Mouse (Mus musculus) gastrocnemius, adult 8-10 months (tissue): ENCODE results near the gene Pemt. TPM values are rescaled to one million over a fixed set of nuclear protein-coding genes. Genes with fewer than 3 reads are reported as not detected.

Source experiments
- DNase-seq, 2 experiments: peaks; one replicate each; pipeline ENCODE4 v3.0.0; 2022; ENCODE audit warnings: low spot score in 2 of 2
- total RNA-seq, 4 experiments: library from RNA; stranded (reverse); gene quantifications; 2 replicates each; pipeline ENCODE4 v1.2.4; 2022

Gene Pemt
- total RNA-seq, 4 experiments from 2014 or later: 2.0 to 4.5 (median 3.7) TPM

DNA sequence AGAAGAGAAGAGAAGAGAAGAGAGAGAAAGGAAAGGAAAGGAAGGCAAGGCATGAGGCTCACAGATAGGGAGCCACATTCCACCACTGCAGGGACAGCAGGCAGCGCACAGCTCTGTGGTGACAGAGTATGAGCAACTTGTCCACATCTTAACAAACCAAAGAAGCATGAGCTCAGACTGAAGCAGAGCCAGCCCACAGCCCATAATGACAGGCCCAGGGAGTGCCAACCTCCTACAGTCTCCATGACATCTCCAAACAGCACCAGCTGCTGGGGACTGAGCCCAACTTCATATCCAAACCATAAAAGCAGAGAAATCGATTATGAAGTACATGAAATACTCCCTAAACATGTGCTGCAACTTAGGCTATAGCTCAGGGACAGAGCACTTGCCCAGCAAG, 11.7 kb upstream of the Pemt start:
- no peak for DNase-seq

DNA sequence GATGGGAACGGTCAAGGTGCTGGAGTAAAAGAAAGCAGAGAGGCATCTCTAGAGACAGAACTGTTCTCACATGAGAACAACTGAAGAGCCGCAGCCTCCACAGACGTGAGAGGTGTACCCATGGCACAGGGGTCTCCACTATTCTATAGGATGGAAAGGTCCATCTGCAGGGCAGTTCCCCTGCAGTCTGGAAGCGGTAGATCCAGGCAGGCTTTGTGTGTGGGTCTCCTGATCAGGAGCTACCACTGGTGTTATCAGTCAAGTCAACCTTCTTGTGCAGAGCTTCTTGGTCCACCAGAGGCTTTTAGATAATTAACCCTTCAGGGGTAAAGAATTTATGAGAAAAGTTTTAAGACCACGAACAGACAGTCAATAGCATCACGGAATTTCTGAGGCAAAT, 10.2 kb upstream of the Pemt start:
- no peak for DNase-seq

DNA sequence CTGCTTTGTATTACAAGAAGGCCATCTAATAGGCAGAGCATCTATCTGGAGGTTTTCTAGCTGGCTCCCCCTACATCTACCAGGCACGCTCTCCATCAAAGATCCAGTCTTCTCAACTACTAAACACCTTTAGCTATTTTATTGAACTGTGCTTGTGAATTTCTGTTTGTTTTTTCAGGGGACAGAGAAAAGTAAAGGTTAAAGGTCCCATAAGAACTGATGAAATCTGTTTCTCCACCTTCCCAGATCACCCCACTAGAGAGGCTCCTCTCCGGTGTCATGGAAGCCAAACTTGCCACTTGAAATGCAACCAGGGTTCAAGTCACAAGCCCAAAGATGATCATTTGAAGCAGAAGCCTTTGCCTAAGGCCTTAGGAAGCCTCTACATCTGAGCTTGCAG, 2.6 kb upstream of the Pemt start:
- DNase-seq: no peak

DNA sequence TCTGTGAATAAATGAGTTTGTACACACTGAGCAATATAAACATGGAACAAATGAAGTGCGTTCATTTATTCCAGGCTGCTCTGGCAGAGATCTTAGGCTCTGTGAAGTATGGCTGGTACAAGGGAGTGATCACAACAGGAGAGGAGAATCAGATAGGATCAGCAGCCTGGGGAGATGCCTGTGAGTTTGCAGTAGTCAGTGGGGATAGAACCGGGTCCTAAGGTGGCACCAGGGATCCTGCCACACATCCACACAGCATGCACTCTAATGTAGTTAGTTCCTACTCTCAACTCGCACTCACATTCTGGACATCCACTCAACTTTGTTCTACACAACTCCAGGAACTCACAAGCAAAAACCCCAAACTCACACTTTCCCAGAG, 622 bp downstream of the Pemt start:
- no peak for DNase-seq

DNA sequence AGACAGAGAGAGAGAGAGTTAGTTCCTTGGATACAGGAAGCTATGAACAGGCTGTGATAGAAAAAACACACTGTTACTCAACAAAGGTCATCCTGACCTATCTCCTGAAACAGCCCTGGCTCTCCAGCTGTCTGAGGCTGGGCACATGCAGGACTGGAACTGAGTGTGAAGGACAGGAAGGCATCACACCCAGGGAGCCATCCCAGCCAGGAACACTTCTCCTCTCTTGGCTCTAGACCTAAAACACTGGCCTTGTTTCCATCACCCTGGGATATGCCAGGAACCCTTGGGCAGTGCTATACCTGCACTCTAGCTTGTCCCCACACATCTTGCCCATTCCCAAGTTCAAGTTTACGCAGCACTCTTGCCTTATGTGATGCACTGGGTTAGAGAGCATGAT, 1.5 kb downstream of the Pemt start:
- no peak for DNase-seq

DNA sequence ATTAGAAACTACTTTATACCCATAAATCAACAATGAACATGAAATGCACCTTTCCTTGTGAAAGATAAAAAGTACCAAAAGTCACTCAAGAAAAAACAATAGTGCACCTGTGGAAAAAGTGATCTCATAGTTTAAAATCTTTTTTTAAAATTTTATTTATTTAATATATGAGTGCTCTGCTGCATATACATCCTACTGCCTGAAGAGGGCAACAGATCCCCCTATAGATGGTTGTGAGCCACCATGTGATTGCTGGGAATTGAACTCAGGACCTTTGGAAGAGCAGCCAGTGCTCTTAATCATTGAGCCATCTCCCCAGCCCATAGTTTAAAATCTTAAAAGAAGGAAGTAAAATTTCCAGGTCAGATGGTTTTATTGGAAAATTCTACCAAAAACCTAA, 4.0 kb downstream of the Pemt start:
- no peak for DNase-seq

DNA sequence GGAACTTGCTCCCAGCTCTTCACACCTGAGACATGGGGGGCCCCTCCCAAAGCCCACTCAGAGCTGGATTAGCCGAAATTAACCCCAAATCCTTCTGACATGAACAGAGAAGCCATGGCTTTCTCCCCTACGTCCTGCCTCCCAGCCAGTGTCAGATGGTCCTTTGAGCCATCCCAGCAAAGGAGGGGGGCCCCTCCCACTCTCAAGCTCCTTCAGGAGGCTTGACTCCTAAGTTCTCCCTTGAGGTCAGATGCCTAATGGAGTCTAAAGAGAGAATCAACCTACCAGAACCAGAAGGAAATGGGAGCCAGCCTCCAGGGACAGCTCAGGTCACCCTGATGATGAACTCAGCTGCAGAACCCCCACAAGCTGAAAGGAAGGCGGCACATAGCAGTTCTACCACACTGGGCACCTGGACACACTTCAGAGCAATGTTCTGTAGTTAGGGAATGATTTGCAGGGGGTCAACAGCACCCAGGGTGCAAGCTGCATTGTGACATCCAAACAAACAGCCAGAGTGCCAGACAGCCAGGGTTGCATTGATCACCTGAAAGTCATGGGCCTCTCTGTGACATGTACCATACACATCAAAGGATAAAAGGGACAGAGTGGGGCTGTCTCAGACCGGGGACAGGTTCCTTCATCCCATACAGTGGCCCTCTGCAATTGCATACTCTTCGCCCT, 9.6 kb downstream of the Pemt start:
- DNase-seq: no peak

DNA sequence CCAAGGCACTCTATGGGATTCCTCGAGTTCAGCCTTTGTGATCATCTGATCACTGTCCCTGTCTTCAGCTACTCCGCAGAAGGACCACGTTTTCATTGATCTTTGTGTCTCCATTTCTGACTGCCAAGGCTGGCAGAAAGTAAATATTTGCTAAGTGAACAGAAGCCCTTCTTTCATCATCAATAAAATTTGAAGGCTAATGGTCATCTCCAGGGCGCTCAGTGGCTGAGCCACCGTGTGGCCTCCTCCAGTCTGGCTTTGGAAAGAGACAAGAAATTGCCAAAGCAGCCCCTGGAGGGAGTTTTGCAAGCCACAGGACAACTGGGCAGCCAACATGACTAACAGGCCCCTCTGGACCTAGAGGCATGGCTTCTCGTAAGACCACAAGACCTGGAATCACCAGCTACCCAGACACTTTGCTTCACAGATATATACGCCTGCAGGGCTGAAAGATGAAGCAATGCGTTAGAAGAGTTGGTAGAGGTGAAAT, 11.3 kb downstream of the Pemt start:
- no peak for DNase-seq

DNA sequence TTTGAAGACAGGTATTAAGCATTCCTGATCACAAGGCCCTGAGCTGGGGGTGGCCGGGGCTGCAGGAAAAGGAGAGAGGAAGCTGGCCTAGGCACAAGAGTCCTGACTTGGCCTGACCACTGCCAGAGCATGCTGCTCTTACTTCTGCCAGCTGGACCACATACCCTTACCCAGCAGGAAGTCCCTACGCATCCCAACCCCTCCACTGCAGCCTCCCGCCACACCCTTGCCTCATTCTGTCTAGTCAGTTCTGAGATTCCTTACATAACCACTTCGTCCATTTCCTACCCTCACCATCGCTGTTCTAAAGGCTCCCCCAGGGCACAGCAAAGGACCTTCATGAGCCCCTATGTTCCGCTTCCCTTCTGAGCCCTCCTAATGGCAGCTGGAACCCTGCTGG, 12.0 kb downstream of the Pemt start:
- no peak for DNase-seq

DNA sequence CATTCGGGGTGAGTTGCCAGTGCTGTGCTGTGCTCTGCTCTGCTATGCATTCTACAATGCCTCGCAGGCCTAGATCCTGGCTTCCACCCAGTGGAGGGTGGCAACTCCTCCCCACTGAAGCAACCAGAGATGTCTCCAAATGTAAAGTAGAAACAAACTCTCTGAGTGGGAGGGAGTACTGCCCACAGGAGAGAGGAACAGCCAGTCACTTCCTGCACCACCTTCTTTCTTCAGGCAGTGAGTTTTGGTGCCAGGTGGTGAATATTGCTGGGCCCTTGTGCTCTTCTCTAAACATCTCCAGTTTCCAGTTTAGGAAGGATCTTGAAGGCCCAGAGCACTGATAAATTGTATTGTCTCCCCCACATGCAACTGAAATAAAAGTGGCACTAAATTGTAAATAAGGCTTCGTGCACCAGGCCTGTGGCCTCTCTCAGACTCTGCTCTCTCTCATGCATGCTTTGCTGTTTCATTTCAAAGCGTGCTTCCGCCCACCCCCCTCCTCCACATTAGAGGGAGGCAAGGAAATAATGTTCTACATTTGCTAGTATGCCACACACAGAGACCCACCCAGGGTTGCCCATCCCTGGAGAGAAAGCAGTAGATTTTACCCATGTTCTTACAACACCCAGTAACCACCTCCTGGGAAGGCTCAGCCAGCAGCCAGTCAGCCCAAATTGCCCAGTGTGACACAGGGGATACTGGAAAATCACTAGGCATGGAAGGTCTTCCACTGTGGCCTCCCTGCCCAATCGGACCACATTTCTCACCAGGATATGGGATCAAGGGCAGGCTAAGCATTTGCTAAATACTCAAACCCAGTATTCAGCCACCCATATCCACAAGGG, 13.5 kb downstream of the Pemt start:
- DNase-seq: no peak

DNA sequence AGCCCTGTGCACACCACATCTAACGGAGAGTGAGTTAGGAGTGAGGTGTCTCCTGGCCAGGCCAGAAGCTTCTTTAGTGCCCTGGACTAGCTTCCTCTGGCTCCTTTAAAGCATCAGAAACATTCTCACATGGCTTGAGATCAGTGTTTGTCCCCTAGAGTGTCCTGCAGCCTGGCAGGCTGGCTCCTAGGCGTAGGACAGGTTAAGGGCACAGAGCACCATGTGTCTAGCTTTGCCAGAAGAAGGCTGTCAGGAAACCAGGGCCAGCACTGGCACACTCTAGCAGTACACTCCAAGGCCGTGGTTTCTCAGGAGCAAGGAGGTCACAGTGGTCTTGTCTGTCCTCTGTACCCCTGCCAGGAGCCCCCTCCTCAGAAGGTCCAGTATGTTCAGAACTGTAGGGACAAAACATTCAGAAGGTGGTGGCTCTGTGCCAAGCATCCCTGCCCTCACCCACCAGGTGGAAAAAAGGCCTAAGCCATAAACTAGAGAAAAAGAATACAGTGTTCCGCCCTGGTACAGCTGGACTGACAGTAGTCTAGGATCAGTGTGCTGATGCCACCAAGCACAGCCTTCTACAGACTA, 15.4 kb downstream of the Pemt start:
- DNase-seq: no peak

DNA sequence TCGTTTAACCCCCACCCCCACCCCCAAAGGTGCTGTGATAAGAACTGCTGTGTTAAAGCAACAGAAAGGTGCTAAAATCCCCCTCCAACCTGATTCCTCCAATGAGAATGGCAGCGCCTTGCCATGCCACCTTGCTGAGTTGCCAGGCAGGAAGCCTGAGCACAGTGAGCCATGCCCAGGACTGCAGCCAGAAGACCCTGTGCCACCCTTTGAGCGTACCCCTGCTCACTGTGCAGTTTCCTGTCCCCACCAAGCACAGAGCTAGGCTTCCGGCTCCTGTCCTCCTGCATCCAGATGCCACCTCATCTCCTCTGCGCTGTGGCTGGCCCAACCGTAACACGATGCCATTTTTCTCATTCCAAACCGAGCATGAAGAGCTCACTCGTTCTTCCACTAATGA, 16.3 kb downstream of the Pemt start:
- DNase-seq: no peak

DNA sequence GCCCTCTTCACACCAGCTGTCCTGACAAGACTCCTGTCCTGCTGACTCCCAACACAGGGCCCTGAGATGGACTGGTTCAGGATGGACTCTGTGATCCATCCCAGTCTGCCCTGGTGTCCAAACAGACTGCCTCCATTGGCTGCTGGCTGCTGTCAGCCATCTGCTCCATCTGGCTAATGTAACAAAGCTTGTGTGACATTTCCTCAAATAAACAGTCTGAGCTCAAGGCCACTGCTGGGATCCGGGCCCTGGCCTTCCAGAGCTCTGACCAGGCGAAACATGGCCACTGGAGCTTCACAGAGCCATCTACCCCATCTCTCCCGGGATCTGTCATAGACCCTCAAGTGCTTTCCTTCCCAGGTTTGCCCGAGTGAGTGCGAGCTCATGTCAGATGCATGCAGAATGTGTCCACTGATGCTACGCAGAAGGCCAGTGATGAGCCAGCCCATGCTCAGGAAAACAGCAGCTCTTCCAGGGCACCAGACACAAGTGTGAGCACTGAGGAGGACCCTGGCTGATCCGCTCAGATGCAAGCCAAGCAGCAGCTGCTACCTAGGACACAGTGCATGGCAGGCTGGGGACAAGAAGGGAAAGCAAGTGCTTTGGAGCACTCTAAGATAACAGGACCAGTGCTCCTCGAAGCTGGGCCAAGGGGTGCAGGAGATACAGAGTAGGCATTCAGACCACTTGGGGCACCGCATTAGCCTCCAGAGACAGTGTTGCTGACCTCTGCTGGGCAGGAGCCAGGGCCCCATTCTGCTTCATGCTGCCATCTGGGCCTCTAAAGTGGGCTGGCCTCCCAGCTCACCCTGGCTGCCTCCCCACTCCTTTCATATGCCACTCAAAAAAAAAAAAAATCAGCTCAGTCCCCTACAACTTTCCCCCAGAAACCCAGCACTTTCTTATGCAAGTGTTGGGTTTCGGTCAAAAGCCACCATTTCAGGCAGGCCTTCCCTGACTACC, 18.1 kb downstream of the Pemt start:
- no peak for DNase-seq

DNA sequence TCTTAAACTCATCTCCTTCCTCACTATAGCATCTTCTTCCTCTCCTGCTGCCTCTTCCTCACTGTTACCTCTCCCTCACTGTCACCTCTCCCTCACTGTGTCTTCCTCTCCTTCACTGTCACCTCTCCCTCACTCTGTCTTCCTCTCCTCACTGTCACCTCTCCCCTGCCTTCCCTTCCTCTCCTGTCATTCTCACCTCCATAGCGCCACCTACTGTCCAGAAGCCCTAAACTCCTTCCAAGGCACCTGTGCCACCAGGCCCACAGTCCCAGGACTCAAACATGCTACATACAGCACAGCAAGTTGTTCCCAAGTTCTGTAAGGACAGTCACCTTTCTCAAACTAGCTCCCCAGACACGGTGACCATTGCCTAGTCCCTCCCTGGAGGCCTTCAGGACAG, 19.0 kb downstream of the Pemt start:
- DNase-seq: peak; percentile 47 to 64

DNA sequence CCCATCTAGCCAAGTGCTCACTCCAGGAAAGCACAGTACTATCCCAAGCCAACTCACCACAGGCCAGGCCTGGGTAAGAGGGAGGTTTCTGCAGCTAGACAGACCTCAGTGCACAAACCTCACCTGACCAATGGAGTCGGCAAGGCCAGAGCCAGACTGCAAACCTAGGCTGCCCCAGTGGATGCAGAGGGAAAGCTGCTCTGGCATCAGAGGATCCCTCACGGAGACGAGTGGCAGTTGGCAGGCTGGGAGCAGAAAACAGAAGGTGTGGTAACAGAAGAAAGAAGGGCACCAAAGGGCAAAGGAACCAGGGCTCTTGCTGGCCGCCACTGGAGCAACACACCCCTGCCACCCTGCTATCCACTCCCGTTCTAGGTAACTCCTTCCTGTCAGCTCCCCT, 20.1 kb downstream of the Pemt start:
- DNase-seq: no peak

DNA sequence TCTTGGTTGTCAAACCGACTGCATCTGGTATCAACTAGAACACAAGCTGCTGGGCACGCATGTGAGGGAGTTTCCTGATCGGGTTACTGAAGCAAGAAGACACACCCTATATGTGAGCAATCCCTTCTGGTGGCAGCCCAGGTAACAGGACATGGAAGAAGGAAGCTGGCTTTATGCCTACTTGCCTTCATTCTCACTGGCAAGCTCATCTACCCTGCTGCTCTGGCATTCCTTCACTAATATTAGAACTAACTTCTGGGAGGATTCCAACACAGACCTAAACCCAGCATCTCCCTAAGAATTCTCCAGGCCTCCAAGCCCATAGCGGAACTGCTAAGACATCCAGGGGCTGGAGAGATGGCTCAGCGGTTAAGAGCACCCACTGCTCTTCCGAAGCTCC, 25.1 kb downstream of the Pemt start:
- DNase-seq: no peak

DNA sequence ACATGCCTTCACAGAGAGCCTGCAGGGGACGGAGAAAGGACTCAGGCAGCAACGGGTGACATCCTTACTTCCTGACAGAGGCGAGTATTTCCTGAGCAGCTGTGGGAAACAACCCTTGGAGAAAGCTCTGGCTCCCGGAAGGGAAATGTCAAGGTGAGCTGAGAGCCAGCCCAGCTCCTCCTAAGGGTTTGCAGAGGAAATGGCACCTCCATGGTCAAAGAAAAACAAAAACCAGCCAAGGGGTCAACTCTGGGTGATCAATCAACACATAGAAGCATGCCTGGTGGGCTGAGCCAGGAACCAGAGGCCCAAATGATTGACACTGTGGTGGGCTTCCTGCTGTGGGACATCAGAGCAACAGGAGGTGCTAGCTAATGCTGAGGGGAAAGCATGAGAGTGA, 29.6 kb downstream of the Pemt start:
- DNase-seq: no peak

DNA sequence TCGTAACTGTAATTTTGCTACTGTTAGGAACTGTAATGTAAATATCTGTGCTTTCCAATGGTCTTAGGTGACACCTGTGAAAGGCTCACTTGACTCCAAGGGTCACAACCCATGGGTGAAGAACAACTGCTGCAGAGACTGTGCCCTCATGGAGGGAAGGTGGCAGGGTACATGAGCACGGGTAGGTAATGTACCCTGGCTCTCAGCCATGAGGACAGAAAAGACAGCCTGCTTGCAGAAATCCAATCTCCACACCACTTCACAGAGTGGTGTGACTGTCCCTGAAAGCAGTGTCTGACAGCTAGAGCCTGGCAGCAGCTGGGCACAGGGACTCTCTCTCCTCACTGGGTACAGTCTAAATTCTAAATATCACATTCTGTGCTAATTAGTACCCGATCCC, 34.8 kb downstream of the Pemt start:
- no peak for DNase-seq

DNA sequence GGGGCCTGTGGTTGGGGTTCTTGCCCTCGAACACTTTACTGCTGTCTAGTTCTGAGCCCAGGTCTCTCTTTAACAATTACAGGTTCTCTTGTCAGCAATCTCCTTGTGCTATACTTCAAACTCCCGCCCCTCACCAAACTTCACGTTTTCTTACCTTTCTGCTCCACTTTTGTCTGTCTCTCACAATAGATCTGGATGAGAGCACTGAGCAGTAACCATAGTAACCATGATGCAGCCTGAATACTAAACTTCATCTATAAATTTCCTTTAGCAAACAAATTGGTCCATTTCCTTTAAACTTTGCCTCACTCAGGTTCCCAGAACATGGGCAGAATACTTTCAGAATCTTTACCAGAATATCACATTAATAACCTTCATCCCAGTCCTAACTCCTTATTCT, 36.8 kb downstream of the Pemt start:
- no peak for DNase-seq

DNA sequence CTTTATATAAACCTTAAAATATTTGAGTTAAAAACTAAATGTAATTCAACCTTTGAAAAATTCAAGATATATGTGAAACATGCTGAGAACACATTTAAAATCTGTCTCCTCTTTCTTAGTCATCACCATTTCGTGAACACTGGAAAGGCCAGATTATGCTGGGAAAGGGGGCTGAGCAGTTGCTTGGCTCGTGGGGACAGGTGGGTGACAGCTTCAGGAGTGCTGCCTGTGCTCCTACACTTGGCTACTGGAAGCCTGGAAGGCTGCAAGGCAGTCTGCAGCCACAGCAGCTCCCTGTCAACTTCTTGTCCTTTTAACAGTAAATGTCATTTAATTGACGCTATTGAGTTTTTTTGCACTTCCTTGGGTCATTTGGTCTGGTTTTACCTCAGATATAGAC, 40.4 kb downstream of the Pemt start:
- DNase-seq: no peak

DNA sequence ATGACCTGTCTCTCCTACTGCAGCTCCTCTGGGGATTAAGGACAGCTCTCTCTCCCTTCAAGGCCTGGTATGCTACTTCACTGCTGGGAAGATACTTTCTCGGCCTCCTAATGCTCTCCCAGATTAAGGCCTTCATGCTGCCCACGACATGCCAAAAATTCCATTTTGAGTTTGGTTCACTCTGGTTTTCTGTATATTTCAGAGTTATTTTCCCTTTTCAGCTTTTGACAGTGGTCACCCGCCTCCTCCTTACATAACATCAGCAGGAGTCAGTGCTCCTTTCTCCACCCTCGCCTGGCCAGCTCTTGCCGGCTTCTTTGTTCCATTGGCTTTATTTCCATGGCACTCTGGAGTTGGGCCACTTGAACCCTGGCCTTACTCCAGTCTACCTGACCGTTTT, 41.6 kb downstream of the Pemt start:
- no peak for DNase-seq

DNA sequence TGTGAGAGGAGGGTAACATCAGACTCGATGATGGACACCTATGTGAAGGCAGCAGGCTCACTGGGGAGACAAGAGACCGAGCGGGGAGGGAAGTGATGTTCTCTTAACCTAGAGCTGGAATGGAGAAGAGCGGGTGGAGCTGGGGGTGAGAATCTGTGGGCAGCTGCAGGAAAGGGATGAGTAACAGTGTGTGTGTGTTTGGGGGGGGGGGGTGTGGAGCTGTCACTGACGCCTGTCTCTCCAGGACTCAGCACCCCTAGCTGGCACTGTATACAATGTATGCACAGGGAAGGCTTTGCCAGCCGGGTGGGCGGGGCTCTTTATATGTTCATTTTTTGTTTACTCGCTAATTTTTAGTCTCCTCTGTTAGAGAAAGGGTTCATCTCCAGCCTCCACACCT, 42.5 kb downstream of the Pemt start:
- DNase-seq: no peak
